Mouse (Mus musculus): ENCODE measurements around the gene Dcun1d1. TPM values are rescaled to one million over a fixed set of nuclear protein-coding genes. Genes with fewer than 3 reads are reported as not detected.

The Dcun1d1 gene
- polyA plus RNA-seq (2015; fragmentation: Nextera tagmentation; extraction: Ambion mirVana): 103 and 111 TPM in 2 replicates

DNA sequence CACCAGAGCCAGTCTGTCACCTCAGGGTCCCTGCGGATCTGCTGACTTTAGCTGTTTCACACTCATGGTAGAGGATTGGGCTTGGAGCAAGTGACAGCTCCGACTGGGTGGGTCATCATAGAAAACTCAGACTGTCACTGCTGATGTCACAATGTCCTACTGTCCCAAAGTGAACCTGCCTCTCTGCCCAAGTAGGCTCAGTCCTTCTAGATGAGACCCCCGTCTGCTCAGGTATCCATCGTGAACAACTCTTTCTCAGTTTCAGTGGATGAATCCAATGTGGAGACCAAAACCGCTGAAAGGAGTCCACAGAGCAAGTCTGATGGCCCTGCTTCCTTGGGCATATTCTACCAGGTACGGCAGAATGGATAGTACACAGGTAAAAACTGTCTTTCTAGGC is at the start of gene Dcun1d1:
Gene Dcun1d1 (minus strand): TSS at position 101 of the 400 bp plus-strand sequence.
- Histone ChIP-seq H3K4me1 (replicated peaks) (peaks cover 12% of the 10 kb centered on the region), H3K9me3 (no peaks in the 10 kb centered on the region), H3K27me3 (no peaks in the 10 kb centered on the region), H3K36me3 (no peaks in the 10 kb centered on the region), H3K4me2 (no peak within 1 kb of the TSS), H3K4me3 (no peak within 1 kb of the TSS), H3K9ac (no peak within 1 kb of the TSS), H3K27ac (no peak within 1 kb of the TSS)
- 92% methylated on average over 6 of the region's 6 CpGs for WGBS
- no peak for ATAC-seq (ENCODE audit: low FRiP score)

DNA sequence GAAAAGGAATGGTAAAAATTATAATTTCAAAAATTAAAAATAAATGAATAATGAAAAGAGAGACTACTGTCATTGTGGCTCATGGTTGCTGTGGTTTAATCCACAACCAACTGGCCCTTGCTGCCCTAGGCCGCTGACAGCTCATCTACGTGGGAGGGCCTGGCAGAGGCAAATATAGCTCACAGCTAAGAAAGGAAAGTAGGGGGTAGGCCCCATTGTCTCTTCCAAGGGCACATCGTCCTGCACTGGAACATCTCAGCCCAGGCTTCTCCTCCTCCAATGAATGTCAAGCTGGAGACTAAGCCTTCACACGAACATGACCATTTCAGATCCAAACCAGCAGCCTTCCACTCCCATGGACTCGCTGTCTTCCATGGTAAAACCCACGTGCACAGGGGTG is 49.0 kb upstream of the Dcun1d1 start:
- ATAC-seq (ENCODE audit: low FRiP score): no peak
- 89% methylated on average over 6 of the region's 6 CpGs for WGBS

DNA sequence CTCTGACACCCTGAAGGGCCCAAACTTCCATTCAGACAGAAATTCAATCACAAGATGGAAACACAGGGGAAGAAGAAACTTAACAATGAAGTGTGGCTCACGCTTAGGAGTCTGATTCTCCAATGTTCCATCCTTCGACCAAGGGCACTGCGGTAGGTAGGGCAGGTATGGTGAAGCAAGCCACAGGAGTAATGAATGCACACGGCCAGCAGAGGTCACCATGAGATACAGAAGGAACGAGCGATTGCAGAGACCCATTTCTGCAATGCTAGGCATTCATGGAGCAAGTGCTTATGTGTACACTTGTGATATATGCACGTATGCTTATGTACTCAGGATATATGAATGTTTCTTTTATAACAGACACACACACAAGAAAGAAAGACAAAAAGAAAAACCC is 36.3 kb upstream of the Dcun1d1 start:
- Histone ChIP-seq H3K4me1 (replicated peaks) (no peaks in the 10 kb centered on the region), H3K9me3 (no peaks in the 10 kb centered on the region), H3K27ac (no peak overlapping the region), H3K27me3 (no peaks in the 10 kb centered on the region), H3K36me3 (peaks cover 78% of the 10 kb centered on the region), H3K4me2 (no peak overlapping the region), H3K9ac (no peak overlapping the region), H3K4me3 (no peak overlapping the region)
- WGBS: 80% methylated on average over 7 of the region's 7 CpGs
- no peak for ATAC-seq (ENCODE audit: low FRiP score)

More for the DNA sequence above, 49.0 kb upstream of the Dcun1d1 start:
- no peak overlapping the region for H3K27ac ChIP-seq
- H3K36me3 ChIP-seq: peaks cover 89% of the 10 kb centered on the region
- H3K4me3 ChIP-seq: no peak overlapping the region
- H3K4me2 ChIP-seq: no peak overlapping the region
- no peaks in the 10 kb centered on the region for H3K4me1 ChIP-seq (replicated peaks)
- H3K27me3 ChIP-seq: no peaks in the 10 kb centered on the region
- H3K9me3 ChIP-seq: no peaks in the 10 kb centered on the region
- H3K9ac ChIP-seq: no peak overlapping the region

DNA sequence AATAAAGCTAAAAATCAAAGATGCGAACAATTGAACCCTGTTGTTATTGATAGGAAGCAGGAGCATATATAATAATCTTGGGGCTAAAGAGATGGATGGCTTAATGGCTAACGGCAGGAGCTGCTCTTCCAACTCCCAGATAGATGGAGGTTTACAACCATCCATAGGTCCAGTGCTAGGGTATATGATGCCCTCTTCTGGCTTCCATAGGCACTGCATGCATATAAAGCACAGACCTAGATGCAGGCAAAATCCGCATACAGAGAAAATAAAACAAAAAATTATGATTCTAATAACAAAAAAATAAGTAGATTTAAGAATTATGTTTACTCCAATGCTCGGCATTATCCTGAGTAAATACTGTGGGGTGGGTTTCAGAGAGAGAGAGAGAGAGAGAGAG is 35.7 kb upstream of the Dcun1d1 start:
- Histone ChIP-seq H3K9ac (no peak overlapping the region), H3K27ac (no peak overlapping the region), H3K36me3 (peaks cover 79% of the 10 kb centered on the region), H3K4me3 (no peak overlapping the region), H3K4me2 (no peak overlapping the region), H3K9me3 (no peaks in the 10 kb centered on the region), H3K27me3 (no peaks in the 10 kb centered on the region), H3K4me1 (replicated peaks) (no peaks in the 10 kb centered on the region)
- WGBS: 88% methylated on average over 4 of the region's 4 CpGs
- ATAC-seq (ENCODE audit: low FRiP score): no peak

DNA sequence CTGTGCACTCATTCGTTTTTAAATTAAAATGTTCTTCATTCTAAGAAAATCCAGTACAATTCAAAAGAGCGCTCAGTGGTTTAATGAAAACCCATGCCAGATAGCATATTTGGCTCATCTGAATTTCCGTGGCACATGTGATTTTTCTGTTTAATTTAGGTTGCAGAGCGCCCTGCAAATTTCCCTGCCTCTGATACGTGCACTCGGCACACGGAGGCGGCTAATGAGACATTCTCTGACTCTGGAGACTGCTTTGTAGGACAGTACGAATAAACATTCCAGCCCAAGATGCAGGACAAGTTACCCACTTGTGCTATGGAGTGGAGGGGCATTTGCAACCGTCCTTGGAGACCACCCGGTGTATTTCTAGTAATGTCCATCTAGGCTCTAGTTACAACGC is 33.9 kb upstream of the Dcun1d1 start:
- no peak for ATAC-seq (ENCODE audit: low FRiP score)
- WGBS: 93% methylated on average over 12 of the region's 12 CpGs
- Histone ChIP-seq H3K4me2 (no peak overlapping the region), H3K27ac (no peak overlapping the region), H3K36me3 (peaks cover 79% of the 10 kb centered on the region), H3K4me1 (replicated peaks) (no peaks in the 10 kb centered on the region), H3K9ac (no peak overlapping the region), H3K4me3 (no peak overlapping the region), H3K27me3 (no peaks in the 10 kb centered on the region), H3K9me3 (no peaks in the 10 kb centered on the region)

DNA sequence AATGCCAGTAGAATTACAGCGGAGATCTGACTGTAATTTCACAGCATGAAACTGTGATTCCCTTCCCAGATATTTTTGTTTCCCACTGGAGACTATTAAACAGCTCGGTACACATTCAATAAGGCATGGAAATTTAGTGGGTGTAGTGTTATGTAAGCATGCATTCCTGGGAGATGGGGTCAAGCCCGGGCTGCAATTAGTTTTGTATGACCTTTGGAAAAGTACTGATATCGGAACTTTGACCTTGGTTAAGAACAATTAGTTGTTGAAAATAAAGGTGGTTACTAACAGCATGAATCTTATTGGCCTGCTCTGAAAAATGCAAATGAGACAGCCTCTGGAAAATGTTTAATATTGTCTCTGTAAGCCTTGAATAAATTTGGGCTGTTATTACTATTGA is 33.2 kb upstream of the Dcun1d1 start:
- 84% methylated on average over 4 of the region's 4 CpGs for WGBS
- Histone ChIP-seq H3K4me3 (no peak overlapping the region), H3K27ac (no peak overlapping the region), H3K36me3 (peaks cover 72% of the 10 kb centered on the region), H3K4me2 (no peak overlapping the region), H3K9me3 (no peaks in the 10 kb centered on the region), H3K9ac (no peak overlapping the region), H3K27me3 (no peaks in the 10 kb centered on the region), H3K4me1 (replicated peaks) (no peaks in the 10 kb centered on the region)
- no peak for ATAC-seq (ENCODE audit: low FRiP score)

DNA sequence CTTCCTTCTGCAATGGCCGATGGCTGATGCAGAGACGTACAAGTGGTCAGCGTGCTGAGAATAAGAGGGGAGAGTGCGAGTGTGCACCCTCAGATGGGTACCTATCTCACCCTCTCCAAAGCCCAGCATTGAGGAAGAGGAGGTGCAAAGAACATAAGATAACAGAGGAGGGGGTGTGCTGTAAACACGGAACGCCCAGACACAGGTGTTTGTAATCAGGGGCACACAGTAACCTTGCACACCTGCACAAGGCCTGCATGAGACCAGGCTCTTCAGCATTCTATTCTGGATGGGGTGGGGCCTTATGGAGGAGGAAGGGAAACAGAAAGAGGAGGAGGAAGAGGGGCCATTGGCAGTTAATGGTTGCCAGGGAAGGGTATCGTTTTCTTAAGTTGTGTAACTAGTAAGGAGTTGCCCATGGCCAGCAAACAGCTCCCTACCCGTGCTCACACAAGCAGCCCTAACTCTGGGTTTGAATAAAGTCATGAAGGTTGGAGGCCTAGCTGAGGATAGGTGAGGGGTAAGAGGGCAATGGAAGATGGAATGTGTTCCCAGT is 30.2 kb upstream of the Dcun1d1 start:
- Histone ChIP-seq H3K4me3 (no peak overlapping the region), H3K4me1 (replicated peaks) (no peaks in the 10 kb centered on the region), H3K27ac (no peak overlapping the region), H3K9ac (no peak overlapping the region), H3K9me3 (no peaks in the 10 kb centered on the region), H3K27me3 (no peaks in the 10 kb centered on the region), H3K4me2 (no peak overlapping the region), H3K36me3 (peaks cover 64% of the 10 kb centered on the region)
- 97% methylated on average over 8 of the region's 8 CpGs for WGBS
- ATAC-seq (ENCODE audit: low FRiP score): no peak

DNA sequence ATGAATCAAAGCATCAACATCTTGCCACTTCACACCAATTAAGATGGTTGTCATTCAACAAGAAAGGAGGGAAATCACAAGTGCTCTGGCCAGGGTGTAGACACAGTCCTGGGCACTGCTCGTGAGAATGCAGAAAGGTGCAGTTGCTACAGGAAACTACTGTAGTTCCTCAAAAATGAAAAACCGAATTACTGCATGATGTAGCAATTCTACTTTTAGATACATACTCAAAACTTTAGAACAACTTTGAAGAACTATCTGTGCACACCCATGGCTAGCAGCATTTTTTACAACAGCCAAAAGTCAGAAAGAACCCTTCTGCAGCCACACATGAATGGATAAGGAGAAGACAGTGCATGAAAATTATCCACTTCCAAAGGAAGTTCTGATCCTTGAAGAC is 29.2 kb upstream of the Dcun1d1 start:
- Histone ChIP-seq H3K4me3 (no peak overlapping the region), H3K27ac (no peak overlapping the region), H3K36me3 (peaks cover 61% of the 10 kb centered on the region), H3K9me3 (no peaks in the 10 kb centered on the region), H3K4me2 (no peak overlapping the region), H3K4me1 (replicated peaks) (no peaks in the 10 kb centered on the region), H3K9ac (no peak overlapping the region), H3K27me3 (no peaks in the 10 kb centered on the region)
- no peak for ATAC-seq (ENCODE audit: low FRiP score)
- 88% methylated on average over 2 of the region's 2 CpGs for WGBS

DNA sequence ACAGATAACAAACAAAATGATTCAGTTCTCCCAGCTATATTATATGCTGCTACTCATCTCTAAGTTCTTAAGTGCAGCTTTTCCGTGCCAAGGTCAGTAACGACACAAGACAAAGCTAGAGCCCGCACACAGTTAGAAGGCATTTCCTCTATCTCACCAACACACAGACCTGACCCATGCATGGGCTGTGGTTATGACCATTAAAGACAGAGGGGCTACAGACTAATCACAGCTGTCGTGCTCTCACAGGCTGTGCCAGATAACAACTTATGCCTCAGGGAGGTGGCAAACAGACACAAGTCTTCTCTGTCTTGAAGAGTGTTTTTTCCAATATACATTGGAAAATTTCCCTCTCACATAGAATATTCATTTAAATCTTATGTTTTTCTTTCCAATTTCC is 27.7 kb upstream of the Dcun1d1 start:
- Histone ChIP-seq H3K27ac (no peak overlapping the region), H3K27me3 (no peaks in the 10 kb centered on the region), H3K9me3 (no peaks in the 10 kb centered on the region), H3K4me3 (no peak overlapping the region), H3K4me1 (replicated peaks) (no peaks in the 10 kb centered on the region), H3K4me2 (no peak overlapping the region), H3K9ac (no peak overlapping the region), H3K36me3 (peaks cover 70% of the 10 kb centered on the region)
- WGBS: 95% methylated on average over 4 of the region's 4 CpGs
- no peak for ATAC-seq (ENCODE audit: low FRiP score)

DNA sequence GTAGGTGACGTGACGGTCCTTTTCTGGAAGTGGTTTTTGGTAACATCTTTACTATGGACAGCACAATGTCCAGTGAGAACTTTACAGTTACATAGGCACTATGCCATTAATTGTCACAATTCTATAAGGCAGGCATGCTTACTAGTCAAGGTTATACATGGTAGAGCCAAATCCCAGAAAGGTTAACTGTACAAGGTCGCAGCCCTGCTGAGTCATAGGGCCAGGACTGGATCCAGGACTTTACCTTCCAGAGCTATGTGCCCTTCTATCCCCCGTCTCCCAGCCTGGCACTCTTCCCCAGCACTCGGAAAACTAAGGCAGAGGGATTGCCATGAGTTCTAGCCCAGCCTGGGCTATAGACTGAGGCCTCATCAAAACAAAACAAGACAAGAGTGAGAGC is 26.7 kb upstream of the Dcun1d1 start:
- 95% methylated on average over 5 of the region's 5 CpGs for WGBS
- no peaks in the 10 kb centered on the region for H3K27me3 ChIP-seq
- no peak overlapping the region for H3K9ac ChIP-seq
- no peaks in the 10 kb centered on the region for H3K9me3 ChIP-seq
- H3K36me3 ChIP-seq: peaks cover 73% of the 10 kb centered on the region
- no peak for ATAC-seq (ENCODE audit: low FRiP score)
- no peak overlapping the region for H3K4me2 ChIP-seq
- no peak overlapping the region for H3K4me3 ChIP-seq
- H3K27ac ChIP-seq: no peak overlapping the region
- H3K4me1 ChIP-seq (replicated peaks): no peaks in the 10 kb centered on the region

DNA sequence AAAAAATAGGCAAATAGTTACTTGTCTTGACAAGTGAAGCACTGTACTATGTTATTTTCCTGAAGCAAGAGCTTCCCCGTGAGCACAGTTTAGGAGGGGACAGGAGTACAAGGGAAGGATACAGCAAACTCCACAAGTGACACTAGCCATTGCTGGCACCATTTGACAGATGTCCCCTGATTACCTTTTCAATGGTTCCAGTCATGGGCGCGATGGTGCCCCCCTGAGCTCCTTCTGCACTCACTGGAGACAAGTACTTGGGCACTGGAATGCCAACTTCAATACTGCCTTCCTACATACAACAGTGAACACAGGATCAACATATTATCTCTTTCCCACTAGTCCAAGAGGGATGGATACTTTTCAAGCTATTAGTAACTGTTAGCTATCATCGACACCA is 26.2 kb upstream of the Dcun1d1 start:
- Histone ChIP-seq H3K27me3 (no peaks in the 10 kb centered on the region), H3K4me3 (no peak overlapping the region), H3K27ac (no peak overlapping the region), H3K9me3 (no peaks in the 10 kb centered on the region), H3K4me1 (replicated peaks) (no peaks in the 10 kb centered on the region), H3K9ac (no peak overlapping the region), H3K4me2 (no peak overlapping the region), H3K36me3 (peaks cover 73% of the 10 kb centered on the region)
- WGBS: 94% methylated on average over 4 of the region's 4 CpGs
- no peak for ATAC-seq (ENCODE audit: low FRiP score)

DNA sequence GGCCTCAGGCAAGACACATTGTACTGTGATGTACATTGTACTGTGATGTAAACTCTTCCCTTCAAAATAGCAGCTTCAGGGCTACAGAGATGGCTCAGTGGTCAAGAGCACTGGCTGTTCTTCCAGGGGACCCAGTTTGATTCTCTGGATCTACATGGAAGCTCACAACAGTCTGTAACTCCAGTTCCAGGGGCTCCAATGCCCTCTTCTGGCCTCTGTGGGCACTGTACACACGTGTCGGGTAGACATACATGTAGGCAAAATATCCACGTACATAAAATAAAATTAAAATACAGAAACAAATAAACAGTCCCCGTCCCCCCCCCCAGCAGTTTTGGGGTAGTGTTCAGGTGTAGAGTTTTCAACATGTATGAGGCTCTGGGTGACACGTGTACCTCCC is 25.7 kb upstream of the Dcun1d1 start:
- no peak for ATAC-seq (ENCODE audit: low FRiP score)
- no peak overlapping the region for H3K4me3 ChIP-seq
- H3K4me2 ChIP-seq: no peak overlapping the region
- peaks cover 71% of the 10 kb centered on the region for H3K36me3 ChIP-seq
- no peaks in the 10 kb centered on the region for H3K9me3 ChIP-seq
- H3K9ac ChIP-seq: no peak overlapping the region
- no peaks in the 10 kb centered on the region for H3K27me3 ChIP-seq
- WGBS: 96% methylated on average over 5 of the region's 5 CpGs
- no peaks in the 10 kb centered on the region for H3K4me1 ChIP-seq (replicated peaks)
- H3K27ac ChIP-seq: no peak overlapping the region

DNA sequence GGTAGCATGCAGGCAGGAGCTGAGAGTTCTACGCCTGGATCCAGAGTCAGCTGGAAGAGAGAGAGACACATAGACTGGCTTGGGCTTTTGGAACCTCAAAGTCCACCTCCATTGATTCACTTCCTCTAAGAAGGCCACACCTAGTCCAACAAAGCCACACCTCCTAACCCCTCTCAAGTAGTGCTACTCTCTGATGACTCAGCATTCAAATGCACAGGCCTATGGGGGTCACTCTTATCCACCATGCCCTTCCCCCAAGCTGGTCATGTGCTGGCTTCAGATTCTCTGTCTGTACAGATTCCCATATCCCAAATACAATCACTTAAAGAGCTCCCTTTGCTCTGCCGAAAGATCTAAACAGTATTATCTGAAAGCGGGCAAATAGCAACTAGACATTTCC is 20.0 kb upstream of the Dcun1d1 start:
- no peaks in the 10 kb centered on the region for H3K27me3 ChIP-seq
- no peaks in the 10 kb centered on the region for H3K4me1 ChIP-seq (replicated peaks)
- H3K27ac ChIP-seq: no peak overlapping the region
- 98% methylated on average over 3 of the region's 3 CpGs for WGBS
- H3K9me3 ChIP-seq: no peaks in the 10 kb centered on the region
- H3K4me3 ChIP-seq: no peak overlapping the region
- peaks cover 53% of the 10 kb centered on the region for H3K36me3 ChIP-seq
- H3K9ac ChIP-seq: no peak overlapping the region
- ATAC-seq (ENCODE audit: low FRiP score): no peak
- no peak overlapping the region for H3K4me2 ChIP-seq
